Mouse (Mus musculus): ENCODE data around the gene Dync1i1. TPM values are rescaled to one million over a fixed set of nuclear protein-coding genes. Genes with fewer than 3 reads are reported as not detected.

Gene Dync1i1
- polyA plus RNA-seq, 1 experiment from 2014 or later, result 1.9 TPM

- no peaks in the 10 kb centered on the region for H3K9me3 ChIP-seq
- H3K4me1 ChIP-seq, result peaks cover 13% of the 10 kb centered on the region
- H3K27ac ChIP-seq, result no peak overlapping the region; the same call in 1 of the 2 replicates
- H3K36me3 ChIP-seq, result no peaks in the 10 kb centered on the region
- no peaks in the 10 kb centered on the region for H3K27me3 ChIP-seq (ENCODE audit: insufficient read depth, poor library complexity, severe bottlenecking)
- no peak for DNase-seq (ENCODE audit: low spot score)
- 73% methylated on average over 15 of the region's 15 CpGs for WGBS
- no peak overlapping the region for H3K4me3 ChIP-seq
Measured at GRCm38 (mm10) chr6:5871581-5872298, 146.3 kb downstream of the Dync1i1 start.

- Histone ChIP-seq H3K4me1 (peaks cover 8% of the 10 kb centered on the region; the same call in 1 of the 2 replicates), H3K27ac (no peak overlapping the region), H3K36me3 (no peaks in the 10 kb centered on the region), H3K27me3 (ENCODE audit: insufficient read depth, poor library complexity, severe bottlenecking) (no peaks in the 10 kb centered on the region), H3K4me3 (no peak overlapping the region), H3K9me3 (no peaks in the 10 kb centered on the region)
- WGBS, result 78% methylated on average over 6 of the region's 6 CpGs
- no peak for DNase-seq (ENCODE audit: low spot score)
Measured at GRCm38 (mm10) chr6:5889341-5889740, 163.9 kb downstream of the Dync1i1 start.

- no peaks in the 10 kb centered on the region for H3K27me3 ChIP-seq (ENCODE audit: insufficient read depth, poor library complexity, severe bottlenecking)
- no peaks in the 10 kb centered on the region for H3K4me1 ChIP-seq
- 80% methylated on average over 7 of the region's 7 CpGs for WGBS
- H3K27ac ChIP-seq, result no peak overlapping the region
- H3K9me3 ChIP-seq, result no peaks in the 10 kb centered on the region
- no peak overlapping the region for H3K4me3 ChIP-seq
- no peak for DNase-seq (ENCODE audit: low spot score)
- H3K36me3 ChIP-seq, result no peaks in the 10 kb centered on the region
Measured at GRCm38 (mm10) chr6:5911295-5911694, 185.9 kb downstream of the Dync1i1 start.

GRCm38 (mm10) chr6:5915028-5915427, 189.6 kb downstream of the Dync1i1 start:
- Histone ChIP-seq H3K27me3 (ENCODE audit: insufficient read depth, poor library complexity, severe bottlenecking) (no peaks in the 10 kb centered on the region), H3K9me3 (no peaks in the 10 kb centered on the region), H3K4me3 (no peak overlapping the region), H3K36me3 (no peaks in the 10 kb centered on the region), H3K27ac (no peak overlapping the region), H3K4me1 (no peaks in the 10 kb centered on the region)
- no peak for DNase-seq (ENCODE audit: low spot score)
- 68% methylated on average over 2 of the region's 2 CpGs for WGBS

- Histone ChIP-seq H3K4me1 (no peaks in the 10 kb centered on the region), H3K36me3 (no peaks in the 10 kb centered on the region), H3K27me3 (ENCODE audit: insufficient read depth, poor library complexity, severe bottlenecking) (no peaks in the 10 kb centered on the region), H3K4me3 (no peak overlapping the region), H3K9me3 (no peaks in the 10 kb centered on the region), H3K27ac (no peak overlapping the region)
- DNase-seq (ENCODE audit: low spot score), result no peak
- 74% methylated on average over 4 of the region's 4 CpGs for WGBS
Measured at GRCm38 (mm10) chr6:5920670-5921069, 195.2 kb downstream of the Dync1i1 start.

- H3K4me3 ChIP-seq, result no peak overlapping the region
- 88% methylated on average over 1 of the region's 1 CpGs for WGBS
- H3K36me3 ChIP-seq, result no peaks in the 10 kb centered on the region
- H3K27me3 ChIP-seq (ENCODE audit: insufficient read depth, poor library complexity, severe bottlenecking), result no peaks in the 10 kb centered on the region
- no peaks in the 10 kb centered on the region for H3K9me3 ChIP-seq
- DNase-seq (ENCODE audit: low spot score), result no peak
- no peaks in the 10 kb centered on the region for H3K4me1 ChIP-seq
- no peak overlapping the region for H3K27ac ChIP-seq
Measured at GRCm38 (mm10) chr6:5922676-5923075, 197.2 kb downstream of the Dync1i1 start.

GRCm38 (mm10) chr6:5923148-5923547, 197.7 kb downstream of the Dync1i1 start:
- no peaks in the 10 kb centered on the region for H3K27me3 ChIP-seq (ENCODE audit: insufficient read depth, poor library complexity, severe bottlenecking)
- no peaks in the 10 kb centered on the region for H3K36me3 ChIP-seq
- DNase-seq (ENCODE audit: low spot score), result no peak
- WGBS, result 92% methylated on average over 7 of the region's 7 CpGs
- no peaks in the 10 kb centered on the region for H3K9me3 ChIP-seq
- H3K4me1 ChIP-seq, result no peaks in the 10 kb centered on the region
- H3K27ac ChIP-seq, result no peak overlapping the region
- H3K4me3 ChIP-seq, result no peak overlapping the region

- H3K9me3 ChIP-seq, result no peaks in the 10 kb centered on the region
- no peak overlapping the region for H3K4me3 ChIP-seq
- H3K27ac ChIP-seq, result no peak overlapping the region
- no peaks in the 10 kb centered on the region for H3K27me3 ChIP-seq (ENCODE audit: insufficient read depth, poor library complexity, severe bottlenecking)
- DNase-seq (ENCODE audit: low spot score), result no peak
- H3K36me3 ChIP-seq, result no peaks in the 10 kb centered on the region
- no peaks in the 10 kb centered on the region for H3K4me1 ChIP-seq
- WGBS, result 91% methylated on average over 8 of the region's 8 CpGs
Measured at GRCm38 (mm10) chr6:5930140-5930539, 204.7 kb downstream of the Dync1i1 start.

GRCm38 (mm10) chr6:5935587-5936353, 210.3 kb downstream of the Dync1i1 start:
- Histone ChIP-seq H3K9me3 (no peaks in the 10 kb centered on the region), H3K4me1 (no peaks in the 10 kb centered on the region), H3K27me3 (ENCODE audit: insufficient read depth, poor library complexity, severe bottlenecking) (no peaks in the 10 kb centered on the region), H3K36me3 (no peaks in the 10 kb centered on the region), H3K4me3 (no peak overlapping the region), H3K27ac (no peak overlapping the region)
- WGBS, result 80% methylated on average over 8 of the region's 8 CpGs
- no peak for DNase-seq (ENCODE audit: low spot score)

- DNase-seq (ENCODE audit: low spot score), result no peak
- no peak overlapping the region for H3K27ac ChIP-seq
- 73% methylated on average over 9 of the region's 9 CpGs for WGBS
- no peaks in the 10 kb centered on the region for H3K4me1 ChIP-seq
- H3K4me3 ChIP-seq, result no peak overlapping the region
- H3K27me3 ChIP-seq (ENCODE audit: insufficient read depth, poor library complexity, severe bottlenecking), result no peaks in the 10 kb centered on the region
- no peaks in the 10 kb centered on the region for H3K36me3 ChIP-seq
- H3K9me3 ChIP-seq, result no peaks in the 10 kb centered on the region
Measured at GRCm38 (mm10) chr6:5949812-5950392, 224.5 kb downstream of the Dync1i1 start.

- H3K4me3 ChIP-seq, result no peak overlapping the region
- no peak for DNase-seq (ENCODE audit: low spot score)
- no peaks in the 10 kb centered on the region for H3K4me1 ChIP-seq
- H3K27ac ChIP-seq, result no peak overlapping the region
- no peaks in the 10 kb centered on the region for H3K9me3 ChIP-seq
- no peaks in the 10 kb centered on the region for H3K36me3 ChIP-seq
- H3K27me3 ChIP-seq (ENCODE audit: insufficient read depth, poor library complexity, severe bottlenecking), result no peaks in the 10 kb centered on the region
- 75% methylated on average over 10 of the region's 10 CpGs for WGBS
Measured at GRCm38 (mm10) chr6:5956316-5956913, 231.0 kb downstream of the Dync1i1 start.

- no peak overlapping the region for H3K27ac ChIP-seq
- no peaks in the 10 kb centered on the region for H3K4me1 ChIP-seq
- no peaks in the 10 kb centered on the region for H3K9me3 ChIP-seq
- 74% methylated on average over 4 of the region's 4 CpGs for WGBS
- no peak for DNase-seq (ENCODE audit: low spot score)
- no peak overlapping the region for H3K4me3 ChIP-seq
- H3K27me3 ChIP-seq (ENCODE audit: insufficient read depth, poor library complexity, severe bottlenecking), result no peaks in the 10 kb centered on the region
- no peaks in the 10 kb centered on the region for H3K36me3 ChIP-seq
Measured at GRCm38 (mm10) chr6:5960728-5961127, 235.3 kb downstream of the Dync1i1 start.

GRCm38 (mm10) chr6:5961960-5962359, 236.5 kb downstream of the Dync1i1 start:
- 86% methylated on average over 3 of the region's 3 CpGs for WGBS
- no peak overlapping the region for H3K27ac ChIP-seq

More at GRCm38 (mm10) chr6:5961960-5962359, 236.5 kb downstream of the Dync1i1 start:
- DNase-seq (ENCODE audit: low spot score), result no peak
- no peaks in the 10 kb centered on the region for H3K9me3 ChIP-seq
- H3K27me3 ChIP-seq (ENCODE audit: insufficient read depth, poor library complexity, severe bottlenecking), result no peaks in the 10 kb centered on the region
- no peaks in the 10 kb centered on the region for H3K4me1 ChIP-seq
- H3K36me3 ChIP-seq, result no peaks in the 10 kb centered on the region
- no peak overlapping the region for H3K4me3 ChIP-seq
